ENCODE assay signal across 19 mouse cellular contexts in the genomic region with DNA sequence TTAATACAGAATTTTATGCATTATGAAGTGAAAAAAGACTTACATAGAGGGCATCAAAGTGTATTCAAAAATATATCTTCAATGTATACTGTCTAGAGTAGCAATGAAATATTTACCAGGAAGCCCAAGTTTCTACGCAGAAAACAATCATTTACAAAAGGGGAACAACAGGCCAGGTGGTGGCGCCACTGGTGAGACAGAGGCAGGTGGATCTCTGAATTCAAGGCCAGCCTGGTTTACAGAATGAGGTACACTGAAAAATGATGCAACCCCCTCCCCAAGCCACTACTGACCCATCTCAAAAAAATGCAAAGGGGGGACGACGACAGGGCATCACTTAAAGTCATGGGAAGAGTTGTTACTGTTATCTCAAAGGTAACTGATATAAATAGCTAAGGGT. TPM values are rescaled to one million over a fixed set of nuclear protein-coding genes. Genes with fewer than 3 reads are reported as not detected.
A peak's percentile ranks its signal among the peaks of the same experiment; 100 is the strongest.
DNase-seq lines count a peak whose midpoint lies in the region; ATAC-seq and TF ChIP-seq lines count a peak whose summit lies in the region.
"Had no signal": no experiment of that assay in that cellular context is flagged by ENCODE, and none has a peak within 500 bp of the region (broad histone marks: within the 10 kb centered on the region; RNA-seq: fewer than 3 reads in every experiment).

No protein-coding gene starts in this region.

- no peak overlapping the region for H3K4me2 ChIP-seq in hindbrain, embryonic 14.5 days (replicated peaks)
- H3K4me2 ChIP-seq in hindbrain, embryonic 16.5 days (ENCODE audit: low read length): no peak overlapping the region
- H3K4me2 ChIP-seq in liver, embryonic 14.5 days (ENCODE audit: low read depth): no peak overlapping the region
- no peak overlapping the region for H3K4me2 ChIP-seq in liver, embryonic 12.5 days
- H3K4me2 ChIP-seq: heart, embryonic 15.5 days; liver, embryonic 13.5 days; midbrain, embryonic 12.5 days had no signal

- DNase-seq in hindbrain, embryonic 14.5 days (ENCODE audit: low spot score): no peak
- DNase-seq in liver, embryonic 14.5 days (ENCODE audit: low read depth in 3 of 3, low spot score in 3 of 3): no peak
- DNase-seq in Patski (ENCODE audit: low read depth, low spot score): no peak
- no peak for DNase-seq in T-cell, adult 2 months (ENCODE audit: low spot score)
- DNase-seq: adrenal gland, postnatal 36 days; cerebellum, adult 18-20 months; gastrocnemius, postnatal 25 days; kidney, adult 18-20 months; kidney, postnatal 10 days; liver, embryonic 13.5 days; thymus, adult 18-20 months had no signal

- CTCF ChIA-PET in Patski (lab: Charles Lee): interaction anchor here (1.2 to 1.8 kb wide), 2 partner anchors 37 to 100 kb away, joined by 3 read pairs; no protein-coding TSS in a partner anchor

- no peak overlapping the region for H3K4me3 ChIP-seq in hindbrain, embryonic 14.5 days (replicated peaks; ENCODE audit: low read length)
- no peak overlapping the region for H3K4me3 ChIP-seq in hindbrain, embryonic 16.5 days (ENCODE audit: low read length)
- H3K4me3 ChIP-seq in liver, embryonic 14.5 days (ENCODE audit: insufficient read depth in 1 of 2, low read depth in 2 of 2, low read length in 2 of 2): no peak overlapping the region
- H3K4me3 ChIP-seq in liver, embryonic 12.5 days: no peak overlapping the region
- no peak overlapping the region for H3K4me3 ChIP-seq in E14TG2a.4 (replicated peaks; ENCODE audit: low read length)
- H3K4me3 ChIP-seq: embryonic facial prominence, embryonic 10.5 days; heart, embryonic 15.5 days; liver, embryonic 13.5 days; midbrain, embryonic 12.5 days had no signal

- no peak overlapping the region for H3K9ac ChIP-seq in hindbrain, embryonic 14.5 days
- H3K9ac ChIP-seq in hindbrain, embryonic 16.5 days (ENCODE audit: low read depth, low read length): no peak overlapping the region
- no peak overlapping the region for H3K9ac ChIP-seq in liver, embryonic 14.5 days (replicated peaks)
- H3K9ac ChIP-seq in liver, embryonic 12.5 days: no peak overlapping the region
- H3K9ac ChIP-seq: heart, embryonic 15.5 days; liver, embryonic 13.5 days; midbrain, embryonic 12.5 days had no signal

- no peak for ATAC-seq in hindbrain, embryonic 14.5 days (ENCODE audit: low FRiP score)
- ATAC-seq in hindbrain, embryonic 16.5 days: no peak
- ATAC-seq in liver, embryonic 14.5 days (ENCODE audit: insufficient read depth): no peak
- no peak for ATAC-seq in liver, embryonic 12.5 days
- no peak for ATAC-seq in Patski

- 81% methylated on average over 4 of the region's 4 CpGs for WGBS in hindbrain, embryonic 14.5 days
- 86% methylated on average over 4 of the region's 4 CpGs for WGBS in hindbrain, embryonic 16.5 days
- 57% methylated on average over 4 of the region's 4 CpGs for WGBS in liver, embryonic 14.5 days (ENCODE audit: insufficient replicate concordance)
- WGBS in liver, embryonic 12.5 days (ENCODE audit: insufficient replicate concordance): 63% methylated on average over 4 of the region's 4 CpGs

- peaks cover 63% of the 10 kb centered on the region for H3K4me1 ChIP-seq in hindbrain, embryonic 14.5 days (replicated peaks; ENCODE audit: control insufficient read depth, insufficient read depth, low read length)
- H3K4me1 ChIP-seq in hindbrain, embryonic 16.5 days (ENCODE audit: control insufficient read depth, insufficient read depth, low read depth, low read length): peaks cover 38% of the 10 kb centered on the region
- no peaks in the 10 kb centered on the region for H3K4me1 ChIP-seq in liver, embryonic 14.5 days (replicated peaks; ENCODE audit: control insufficient read depth in 2 of 2, insufficient read depth in 2 of 2, low read length in 1 of 2)
- H3K4me1 ChIP-seq in liver, embryonic 12.5 days: no peaks in the 10 kb centered on the region
- H3K4me1 ChIP-seq in E14TG2a.4 (replicated peaks; ENCODE audit: low read depth, low read length): no peaks in the 10 kb centered on the region
- H3K4me1 ChIP-seq: liver, embryonic 13.5 days had no signal

- in situ Hi-C loops in Patski (cut with MboI; ENCODE audit: low pct_unique_long_range_greater_than_20kb): no loop called here

- H3K27me3 ChIP-seq in hindbrain, embryonic 14.5 days (ENCODE audit: control insufficient read depth, insufficient read depth, low read length): no peaks in the 10 kb centered on the region
- no peaks in the 10 kb centered on the region for H3K27me3 ChIP-seq in hindbrain, embryonic 16.5 days (replicated peaks; ENCODE audit: control insufficient read depth, insufficient read depth, low read length)
- no peaks in the 10 kb centered on the region for H3K27me3 ChIP-seq in liver, embryonic 14.5 days (ENCODE audit: control insufficient read depth, insufficient read depth, low read length)
- H3K27me3 ChIP-seq in liver, embryonic 12.5 days (replicated peaks): no peaks in the 10 kb centered on the region
- no peaks in the 10 kb centered on the region for H3K27me3 ChIP-seq in E14TG2a.4 (ENCODE audit: insufficient read depth, low read length)
- no peaks in the 10 kb centered on the region for H3K27me3 ChIP-seq in Patski
- H3K27me3 ChIP-seq: heart, embryonic 15.5 days; liver, embryonic 13.5 days; midbrain, embryonic 12.5 days had no signal

- TF ChIP-seq EP300 in liver, embryonic 14.5 days (IDR thresholded peaks at IDR 0.05; ENCODE audit: low read depth): no peak

- POLR2A ChIA-PET in Patski (lab: Charles Lee): no interaction called here

- H3K9me3 ChIP-seq in hindbrain, embryonic 14.5 days (ENCODE audit: control insufficient read depth, low read length): no peaks in the 10 kb centered on the region
- no peaks in the 10 kb centered on the region for H3K9me3 ChIP-seq in hindbrain, embryonic 16.5 days (ENCODE audit: control insufficient read depth, low read length)
- no peaks in the 10 kb centered on the region for H3K9me3 ChIP-seq in liver, embryonic 14.5 days (ENCODE audit: control insufficient read depth, low read length)
- no peaks in the 10 kb centered on the region for H3K9me3 ChIP-seq in liver, embryonic 12.5 days (replicated peaks)
- no peaks in the 10 kb centered on the region for H3K9me3 ChIP-seq in E14TG2a.4 (ENCODE audit: low read length)
- H3K9me3 ChIP-seq: embryonic facial prominence, embryonic 10.5 days; heart, embryonic 15.5 days; liver, embryonic 13.5 days; midbrain, embryonic 12.5 days had no signal

- peak overlapping the region; percentile 70; the same call in 1 of the 2 replicates for H3K27ac ChIP-seq in hindbrain, embryonic 14.5 days
- no peak overlapping the region for H3K27ac ChIP-seq in hindbrain, embryonic 16.5 days (ENCODE audit: low read depth, low read length)
- H3K27ac ChIP-seq in liver, embryonic 14.5 days: no peak overlapping the region
- no peak overlapping the region for H3K27ac ChIP-seq in liver, embryonic 12.5 days
- H3K27ac ChIP-seq: embryonic facial prominence, embryonic 10.5 days; heart, embryonic 15.5 days; liver, embryonic 13.5 days; macrophage; midbrain, embryonic 12.5 days had no signal

- TF ChIP-seq CTCF in liver, embryonic 14.5 days (IDR thresholded peaks at IDR 0.05; ENCODE audit: low read depth): peak; percentile 30
- peak; percentile 22; the same call in 1 of the 2 replicates for TF ChIP-seq CTCF in E14TG2a.4 (conservative IDR thresholded peaks at IDR 0.05; ENCODE audit: low read length)
- peak; percentile 39 for TF ChIP-seq CTCF in Patski (IDR thresholded peaks at IDR 0.05)

- H3K36me3 ChIP-seq in hindbrain, embryonic 14.5 days (replicated peaks; ENCODE audit: control insufficient read depth, insufficient read depth): no peaks in the 10 kb centered on the region
- H3K36me3 ChIP-seq in hindbrain, embryonic 16.5 days (ENCODE audit: control insufficient read depth, insufficient read depth, low read length): no peaks in the 10 kb centered on the region
- H3K36me3 ChIP-seq in liver, embryonic 14.5 days (replicated peaks; ENCODE audit: control insufficient read depth, insufficient read depth, low read depth): no peaks in the 10 kb centered on the region
- H3K36me3 ChIP-seq in liver, embryonic 12.5 days: no peaks in the 10 kb centered on the region
- no peaks in the 10 kb centered on the region for H3K36me3 ChIP-seq in E14TG2a.4 (ENCODE audit: insufficient read depth, low read length)
- H3K36me3 ChIP-seq: embryonic facial prominence, embryonic 10.5 days; heart, embryonic 15.5 days; liver, embryonic 13.5 days; midbrain, embryonic 12.5 days had no signal

RNA-seq across cellular contexts. Expression of a gene that starts 29.8 kb away (rescaled TPM):
- 131 and 149 TPM in 2 replicates for polyA plus RNA-seq in hindbrain, embryonic 14.5 days (2014; fragmentation: Nextera tagmentation; extraction: Ambion mirVana)
- 160 TPM in 2 replicates for polyA plus RNA-seq in hindbrain, embryonic 16.5 days (2015; fragmentation: Nextera tagmentation; extraction: Ambion mirVana)
- 0.02 and 0.09 TPM in 2 replicates for polyA plus RNA-seq in liver, embryonic 14.5 days (2012; rRNA removed)
- polyA plus RNA-seq in liver, embryonic 14.5 days (2014; fragmentation: Nextera tagmentation; extraction: Ambion mirVana): not detected in 2 replicates
- 0.20 and 0.26 TPM in 2 replicates for polyA plus RNA-seq in liver, embryonic 12.5 days (2016; fragmentation: Nextera tagmentation; extraction: Ambion mirVana)
- 0.15 TPM for polyA plus RNA-seq in Patski (2021)
- polyA plus RNA-seq: macrophage; spleen, adult 2 months had no signal

Comparison
In these comparisons a context has a peak if more than half of its experiments do, and no peak if none do; other contexts are left out.
1. RNA of a gene that starts 29.8 kb away (polyA plus RNA-seq): 160 TPM in hindbrain, embryonic 16.5 days and 131 to 149 TPM in hindbrain, embryonic 14.5 days; 0.20 to 0.26 TPM in liver, embryonic 12.5 days, 0.15 TPM in Patski (single experiment) and 0.02 to 0.09 TPM in liver, embryonic 14.5 days; every median in the first group is over 100 times any median in the second.
2. Peak in every context shown above with its lines, with median percentiles within 50 percentile points of each other: CTCF ChIP-seq.